Mouse (Mus musculus): ENCODE measurements at regions not wholly inside any gene's neighbourhood (a gene's known extent, or its start where the extent isn't known, plus 50 kb on each side); places are given as distances from the start of the nearest gene placed in this dataset.

DNA sequence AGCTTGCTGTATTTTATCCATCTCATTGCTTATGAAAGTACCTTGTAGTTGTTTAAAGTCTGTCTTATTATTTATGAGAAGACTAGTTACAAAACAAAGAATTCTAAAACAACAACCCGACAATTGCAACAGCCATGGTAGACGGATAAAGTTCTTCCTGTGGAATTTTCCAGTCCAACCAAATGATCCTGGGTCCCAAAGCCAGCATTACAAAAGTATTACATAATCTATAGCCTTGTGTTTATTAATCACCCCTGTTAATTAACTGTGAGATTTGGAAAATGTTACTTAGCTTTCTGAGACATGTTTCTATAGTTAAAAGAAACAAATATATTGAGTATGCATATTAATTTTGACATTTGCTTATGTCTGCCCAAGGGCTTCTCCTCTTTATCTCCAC is 236.9 kb downstream of the Wnt5a start:
- no peak for ATAC-seq
- Histone ChIP-seq H3K4me2 (ENCODE audit: low read length) (no peak overlapping the region), H3K9me3 (ENCODE audit: control insufficient read depth, low read length) (no peaks in the 10 kb centered on the region), H3K27me3 (replicated peaks; ENCODE audit: control insufficient read depth, insufficient read depth, low read length) (no peaks in the 10 kb centered on the region), H3K4me1 (replicated peaks; ENCODE audit: control insufficient read depth, insufficient read depth, low read length) (no peaks in the 10 kb centered on the region), H3K9ac (replicated peaks; ENCODE audit: low read depth, low read length) (no peak overlapping the region), H3K36me3 (ENCODE audit: control insufficient read depth, insufficient read depth) (no peaks in the 10 kb centered on the region), H3K27ac (ENCODE audit: low read length) (no peak overlapping the region), H3K4me3 (replicated peaks; ENCODE audit: low read length) (no peak overlapping the region)
- WGBS, result 73% methylated on average over 2 of the region's 2 CpGs

GRCm38 (mm10) chr14:28743673-28744072 is 239.1 kb downstream of the Wnt5a start:
- no peaks in the 10 kb centered on the region for H3K36me3 ChIP-seq (ENCODE audit: control insufficient read depth, insufficient read depth)
- WGBS, result 79% methylated on average over 4 of the region's 4 CpGs
- H3K9ac ChIP-seq (replicated peaks; ENCODE audit: low read depth, low read length), result no peak overlapping the region
- H3K4me3 ChIP-seq (replicated peaks; ENCODE audit: low read length), result no peak overlapping the region
- ATAC-seq, result no peak
- no peak overlapping the region for H3K27ac ChIP-seq (ENCODE audit: low read length)
- no peaks in the 10 kb centered on the region for H3K27me3 ChIP-seq (replicated peaks; ENCODE audit: control insufficient read depth, insufficient read depth, low read length)
- H3K4me1 ChIP-seq (replicated peaks; ENCODE audit: control insufficient read depth, insufficient read depth, low read length), result no peaks in the 10 kb centered on the region
- no peak overlapping the region for H3K4me2 ChIP-seq (ENCODE audit: low read length)
- H3K9me3 ChIP-seq (ENCODE audit: control insufficient read depth, low read length), result no peaks in the 10 kb centered on the region

- Histone ChIP-seq H3K4me2 (ENCODE audit: low read length) (no peak overlapping the region), H3K9ac (replicated peaks; ENCODE audit: low read depth, low read length) (no peak overlapping the region), H3K36me3 (ENCODE audit: control insufficient read depth, insufficient read depth) (no peaks in the 10 kb centered on the region), H3K27ac (ENCODE audit: low read length) (no peak overlapping the region), H3K4me1 (replicated peaks; ENCODE audit: control insufficient read depth, insufficient read depth, low read length) (no peaks in the 10 kb centered on the region), H3K9me3 (ENCODE audit: control insufficient read depth, low read length) (no peaks in the 10 kb centered on the region), H3K4me3 (replicated peaks; ENCODE audit: low read length) (no peak overlapping the region), H3K27me3 (replicated peaks; ENCODE audit: control insufficient read depth, insufficient read depth, low read length) (no peaks in the 10 kb centered on the region)
- WGBS, result 74% methylated on average over 1 of the region's 1 CpGs
- ATAC-seq, result no peak
Observed at GRCm38 (mm10) chr14:28750301-28750700, 245.8 kb downstream of the Wnt5a start.

GRCm38 (mm10) chr14:28765201-28765600 is 252.8 kb upstream of the Lrtm1 start:
- ATAC-seq, result no peak
- Histone ChIP-seq H3K27ac (ENCODE audit: low read length) (no peak overlapping the region), H3K9me3 (ENCODE audit: control insufficient read depth, low read length) (no peaks in the 10 kb centered on the region), H3K4me1 (replicated peaks; ENCODE audit: control insufficient read depth, insufficient read depth, low read length) (no peaks in the 10 kb centered on the region), H3K4me2 (ENCODE audit: low read length) (no peak overlapping the region), H3K4me3 (replicated peaks; ENCODE audit: low read length) (no peak overlapping the region), H3K27me3 (replicated peaks; ENCODE audit: control insufficient read depth, insufficient read depth, low read length) (no peaks in the 10 kb centered on the region), H3K9ac (replicated peaks; ENCODE audit: low read depth, low read length) (no peak overlapping the region), H3K36me3 (ENCODE audit: control insufficient read depth, insufficient read depth) (no peaks in the 10 kb centered on the region)
- 87% methylated on average over 1 of the region's 1 CpGs for WGBS

DNA sequence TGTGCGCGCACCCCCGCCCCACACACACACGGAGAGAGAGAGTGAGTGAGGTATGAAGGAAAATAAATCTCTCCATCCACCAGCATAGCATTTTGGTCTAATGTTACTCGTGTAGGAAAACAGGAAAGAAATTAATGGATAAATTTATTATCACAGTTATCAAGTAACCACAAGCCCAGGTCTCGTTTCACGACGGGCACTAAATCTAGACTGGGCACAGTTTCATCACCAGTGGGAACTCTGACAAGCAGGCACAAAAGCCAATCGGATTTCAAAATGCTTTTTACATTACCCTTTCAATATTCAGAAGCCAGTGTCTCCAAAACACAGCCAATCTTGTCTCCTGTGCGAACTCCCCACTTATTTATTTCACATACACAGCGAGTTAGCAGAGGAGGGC is 244.9 kb upstream of the Lrtm1 start:
- no peak overlapping the region for H3K27ac ChIP-seq (ENCODE audit: low read length)
- no peak overlapping the region for H3K4me3 ChIP-seq (replicated peaks; ENCODE audit: low read length)
- no peaks in the 10 kb centered on the region for H3K9me3 ChIP-seq (ENCODE audit: control insufficient read depth, low read length)
- H3K4me2 ChIP-seq (ENCODE audit: low read length), result no peak overlapping the region
- H3K9ac ChIP-seq (replicated peaks; ENCODE audit: low read depth, low read length), result no peak overlapping the region
- 76% methylated on average over 11 of the region's 11 CpGs for WGBS
- ATAC-seq, result no peak
- no peaks in the 10 kb centered on the region for H3K4me1 ChIP-seq (replicated peaks; ENCODE audit: control insufficient read depth, insufficient read depth, low read length)
- H3K27me3 ChIP-seq (replicated peaks; ENCODE audit: control insufficient read depth, insufficient read depth, low read length), result no peaks in the 10 kb centered on the region
- no peaks in the 10 kb centered on the region for H3K36me3 ChIP-seq (ENCODE audit: control insufficient read depth, insufficient read depth)

DNA sequence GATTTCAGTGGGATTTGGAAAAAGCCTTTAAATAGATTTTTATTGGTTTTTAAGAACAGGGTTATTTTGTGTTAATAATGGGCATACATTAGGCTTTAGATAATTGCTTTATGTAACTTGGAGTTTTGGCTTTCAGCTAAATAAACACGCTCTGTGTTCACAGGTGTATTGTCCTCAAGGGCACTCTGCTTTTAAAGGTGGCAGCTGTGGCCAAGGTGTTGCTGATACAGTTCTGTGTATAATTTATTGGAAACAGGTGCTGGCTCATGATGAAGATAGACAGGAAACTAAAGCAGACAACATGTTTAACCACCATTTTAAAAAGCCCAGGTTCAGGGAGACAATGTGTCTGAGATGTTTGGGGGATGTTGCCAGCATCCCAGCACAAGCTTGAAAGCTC is 242.3 kb upstream of the Lrtm1 start:
- H3K36me3 ChIP-seq (ENCODE audit: control insufficient read depth, insufficient read depth), result no peaks in the 10 kb centered on the region
- H3K27ac ChIP-seq (ENCODE audit: low read length), result no peak overlapping the region
- H3K4me3 ChIP-seq (replicated peaks; ENCODE audit: low read length), result no peak overlapping the region
- no peak overlapping the region for H3K4me2 ChIP-seq (ENCODE audit: low read length)
- WGBS, result 77% methylated on average over 1 of the region's 1 CpGs
- H3K9ac ChIP-seq (replicated peaks; ENCODE audit: low read depth, low read length), result no peak overlapping the region
- H3K4me1 ChIP-seq (replicated peaks; ENCODE audit: control insufficient read depth, insufficient read depth, low read length), result no peaks in the 10 kb centered on the region
- no peaks in the 10 kb centered on the region for H3K9me3 ChIP-seq (ENCODE audit: control insufficient read depth, low read length)
- H3K27me3 ChIP-seq (replicated peaks; ENCODE audit: control insufficient read depth, insufficient read depth, low read length), result no peaks in the 10 kb centered on the region
- no peak for ATAC-seq

DNA sequence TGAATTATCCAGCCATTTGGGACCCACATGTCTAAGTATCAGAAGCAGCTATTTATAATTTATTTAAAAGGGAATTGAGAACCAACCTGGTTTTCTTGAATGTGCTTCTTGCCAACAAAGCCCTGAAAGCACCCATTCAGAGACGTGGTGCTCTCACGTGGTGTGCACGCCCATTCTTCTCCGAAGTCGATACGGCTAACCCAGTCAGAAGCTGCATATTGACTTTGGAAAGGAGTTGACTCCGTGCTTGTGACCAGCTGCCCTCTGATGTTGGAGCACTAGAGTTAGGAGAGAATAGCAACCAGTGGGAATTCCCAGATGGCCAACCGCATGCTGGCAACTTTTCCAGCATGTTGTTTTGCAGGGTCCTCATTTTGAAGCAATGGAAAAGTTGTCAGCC is 240.2 kb upstream of the Lrtm1 start:
- Histone ChIP-seq H3K4me3 (replicated peaks; ENCODE audit: low read length) (no peak overlapping the region), H3K36me3 (ENCODE audit: control insufficient read depth, insufficient read depth) (no peaks in the 10 kb centered on the region), H3K4me2 (ENCODE audit: low read length) (no peak overlapping the region), H3K9me3 (ENCODE audit: control insufficient read depth, low read length) (no peaks in the 10 kb centered on the region), H3K27me3 (replicated peaks; ENCODE audit: control insufficient read depth, insufficient read depth, low read length) (no peaks in the 10 kb centered on the region), H3K4me1 (replicated peaks; ENCODE audit: control insufficient read depth, insufficient read depth, low read length) (no peaks in the 10 kb centered on the region), H3K9ac (replicated peaks; ENCODE audit: low read depth, low read length) (no peak overlapping the region), H3K27ac (ENCODE audit: low read length) (no peak overlapping the region)
- 81% methylated on average over 8 of the region's 8 CpGs for WGBS
- ATAC-seq, result no peak

GRCm38 (mm10) chr14:28781660-28782059 is 236.3 kb upstream of the Lrtm1 start:
- WGBS, result 78% methylated on average over 7 of the region's 7 CpGs
- Histone ChIP-seq H3K36me3 (ENCODE audit: control insufficient read depth, insufficient read depth) (no peaks in the 10 kb centered on the region), H3K9ac (replicated peaks; ENCODE audit: low read depth, low read length) (no peak overlapping the region), H3K27ac (ENCODE audit: low read length) (no peak overlapping the region), H3K4me2 (ENCODE audit: low read length) (no peak overlapping the region), H3K4me1 (replicated peaks; ENCODE audit: control insufficient read depth, insufficient read depth, low read length) (no peaks in the 10 kb centered on the region), H3K27me3 (replicated peaks; ENCODE audit: control insufficient read depth, insufficient read depth, low read length) (no peaks in the 10 kb centered on the region), H3K9me3 (ENCODE audit: control insufficient read depth, low read length) (no peaks in the 10 kb centered on the region), H3K4me3 (replicated peaks; ENCODE audit: low read length) (no peak overlapping the region)
- ATAC-seq, result peak; percentile 62

GRCm38 (mm10) chr14:28784106-28784633 is 233.8 kb upstream of the Lrtm1 start:
- Histone ChIP-seq H3K4me3 (replicated peaks; ENCODE audit: low read length) (no peak overlapping the region), H3K4me2 (ENCODE audit: low read length) (no peak overlapping the region), H3K27ac (ENCODE audit: low read length) (no peak overlapping the region), H3K9me3 (ENCODE audit: control insufficient read depth, low read length) (no peaks in the 10 kb centered on the region), H3K36me3 (ENCODE audit: control insufficient read depth, insufficient read depth) (no peaks in the 10 kb centered on the region), H3K27me3 (replicated peaks; ENCODE audit: control insufficient read depth, insufficient read depth, low read length) (no peaks in the 10 kb centered on the region), H3K4me1 (replicated peaks; ENCODE audit: control insufficient read depth, insufficient read depth, low read length) (no peaks in the 10 kb centered on the region), H3K9ac (replicated peaks; ENCODE audit: low read depth, low read length) (no peak overlapping the region)
- WGBS, result 90% methylated on average over 6 of the region's 6 CpGs
- no peak for ATAC-seq

- peak overlapping the region; percentile 34; the same call in 1 of the 2 replicates for H3K4me2 ChIP-seq (ENCODE audit: low read length)
Observed at GRCm38 (mm10) chr14:28798290-28798689, 219.7 kb upstream of the Lrtm1 start.

More at GRCm38 (mm10) chr14:28798290-28798689, 219.7 kb upstream of the Lrtm1 start:
- 0% methylated on average over 4 of the region's 4 CpGs for WGBS
- no peak overlapping the region for H3K4me3 ChIP-seq (replicated peaks; ENCODE audit: low read length)
- H3K9ac ChIP-seq (replicated peaks; ENCODE audit: low read depth, low read length), result no peak overlapping the region
- ATAC-seq, result no peak
- peaks cover 6% of the 10 kb centered on the region for H3K4me1 ChIP-seq (replicated peaks; ENCODE audit: control insufficient read depth, insufficient read depth, low read length)
- H3K9me3 ChIP-seq (ENCODE audit: control insufficient read depth, low read length), result no peaks in the 10 kb centered on the region
- no peaks in the 10 kb centered on the region; the same call in 1 of the 2 replicates for H3K27me3 ChIP-seq (replicated peaks; ENCODE audit: control insufficient read depth, insufficient read depth, low read length)
- no peaks in the 10 kb centered on the region for H3K36me3 ChIP-seq (ENCODE audit: control insufficient read depth, insufficient read depth)
- no peak overlapping the region for H3K27ac ChIP-seq (ENCODE audit: low read length)
